Mouse (Mus musculus) neural tube, embryonic 14.5 days (tissue): ENCODE measurements around the gene Mis18a. TPM values are rescaled to one million over a fixed set of nuclear protein-coding genes. Genes with fewer than 3 reads are reported as not detected.

Experiments used
- ATAC-seq: fragments of 200-750 bp; cut with Nextera tagmentation; 2 replicates; pipeline ENCODE4 v1.8.0; 2017; ENCODE audit warnings: low read depth, mild to moderate bottlenecking, moderate TSS enrichment, moderate library complexity
- H3K27ac ChIP-seq: fragments of 300-500 bp; sonication (generic); 2 replicates; pipeline ENCODE4 v1.5.1; 2014; ENCODE audit warnings: low read depth, mild to moderate bottlenecking, control low read depth, low read length, moderate library complexity, mixed read lengths
- H3K27me3 ChIP-seq: fragments of 300-500 bp; sonication (generic); 2 replicates; pipeline ENCODE4 v1.6.1; 2014; ENCODE audit warnings: low read length; ENCODE audit not compliant: control insufficient read depth, insufficient read depth
- H3K36me3 ChIP-seq: fragments of 300-500 bp; sonication (generic); 2 replicates; pipeline ENCODE4 v1.6.1; 2014; ENCODE audit warnings: low read length, mixed read lengths; ENCODE audit not compliant: control insufficient read depth, insufficient read depth
- H3K4me1 ChIP-seq: fragments of 300-500 bp; sonication (generic); 2 replicates; pipeline ENCODE4 v1.6.1; 2014; ENCODE audit warnings: low read length; ENCODE audit not compliant: control insufficient read depth, insufficient read depth
- H3K4me2 ChIP-seq: fragments of 300-500 bp; sonication (generic); 2 replicates; pipeline ENCODE4 v1.6.1; 2014; ENCODE audit warnings: mild to moderate bottlenecking, low read depth, low read length, control low read depth
- H3K4me3 ChIP-seq: fragments of 300-500 bp; sonication (generic); 2 replicates; pipeline ENCODE4 v1.5.1; 2014; ENCODE audit warnings: low read depth, low read length, control low read depth, mixed read lengths
- H3K9ac ChIP-seq: fragments of 300-500 bp; sonication (generic); replicated peaks from 2 replicates; pipeline ENCODE4 v1.6.1; 2014; ENCODE audit warnings: low read depth, mild to moderate bottlenecking, control low read depth, low read length, mixed read lengths
- H3K9me3 ChIP-seq: fragments of 300-500 bp; sonication (generic); 2 replicates; pipeline ENCODE4 v1.6.1; 2016; ENCODE audit warnings: low read length; ENCODE audit not compliant: control insufficient read depth
- WGBS: fragments of 180-500 bp; shearing (Covaris S2); extraction: QIAGEN DNeasy Blood & Tissue Kit; methylation state at CpG from one replicate; pipeline ENCODE4 v1.1.7; 2014; 5-methylcytosine and 5-hydroxymethylcytosine counted together
- polyA plus RNA-seq: library from polyadenylated mRNA; unstranded; fragments of >200 nt; fragmentation: Nextera tagmentation; extraction: Ambion mirVana; gene quantifications from 2 replicates; pipeline ENCODE4 v1.2.1, GENCODE M21; 2014

Gene Mis18a
- polyA plus RNA-seq, 1 experiment from 2014 or later: 19.9 TPM

- Histone ChIP-seq H3K9me3 (no peaks in the 10 kb centered on the region), H3K9ac (no peak overlapping the region)
- 66% methylated on average over 9 of the region's 9 CpGs for WGBS
Observed at GRCm38 (mm10) chr16:90694719-90695118, 32.5 kb downstream of the Mis18a start.

GRCm38 (mm10) chr16:90693625-90694024 lies 33.6 kb downstream of the Mis18a start:
- Histone ChIP-seq H3K4me2 (no peak overlapping the region), H3K4me1 (no peaks in the 10 kb centered on the region), H3K9me3 (no peaks in the 10 kb centered on the region), H3K4me3 (no peak overlapping the region), H3K27ac (no peak overlapping the region), H3K36me3 (no peaks in the 10 kb centered on the region), H3K9ac (no peak overlapping the region), H3K27me3 (no peaks in the 10 kb centered on the region)
- ATAC-seq: no peak
- WGBS: 92% methylated on average over 5 of the region's 5 CpGs

More at GRCm38 (mm10) chr16:90694719-90695118, 32.5 kb downstream of the Mis18a start:
- Histone ChIP-seq H3K4me1 (no peaks in the 10 kb centered on the region), H3K4me2 (no peak overlapping the region), H3K27ac (no peak overlapping the region), H3K4me3 (no peak overlapping the region), H3K36me3 (no peaks in the 10 kb centered on the region), H3K27me3 (no peaks in the 10 kb centered on the region)
- ATAC-seq: no peak

GRCm38 (mm10) chr16:90692704-90693385 lies 34.4 kb downstream of the Mis18a start:
- Histone ChIP-seq H3K4me3 (no peak overlapping the region), H3K9me3 (no peaks in the 10 kb centered on the region), H3K9ac (no peak overlapping the region), H3K27ac (no peak overlapping the region), H3K36me3 (no peaks in the 10 kb centered on the region), H3K27me3 (no peaks in the 10 kb centered on the region), H3K4me1 (no peaks in the 10 kb centered on the region), H3K4me2 (no peak overlapping the region)
- WGBS: 61% methylated on average over 15 of the region's 15 CpGs
- peak; percentile 41; the same call in 1 of the 2 replicates for ATAC-seq

- 61% methylated on average over 12 of the region's 12 CpGs for WGBS
- no peak overlapping the region for H3K9ac ChIP-seq
- H3K9me3 ChIP-seq: no peaks in the 10 kb centered on the region
- H3K4me1 ChIP-seq: no peaks in the 10 kb centered on the region; the same call in 1 of the 2 replicates
- H3K4me3 ChIP-seq: no peak overlapping the region
- no peak for ATAC-seq
- no peak overlapping the region for H3K27ac ChIP-seq
- no peaks in the 10 kb centered on the region for H3K27me3 ChIP-seq
- no peak overlapping the region for H3K4me2 ChIP-seq
- no peaks in the 10 kb centered on the region for H3K36me3 ChIP-seq
Observed at GRCm38 (mm10) chr16:90687687-90688263, 39.4 kb downstream of the Mis18a start.

- H3K27ac ChIP-seq: no peak overlapping the region
- H3K4me1 ChIP-seq: no peaks in the 10 kb centered on the region; the same call in 1 of the 2 replicates
- no peaks in the 10 kb centered on the region for H3K9me3 ChIP-seq
- WGBS: 55% methylated on average over 5 of the region's 5 CpGs
- no peak for ATAC-seq
- no peak overlapping the region for H3K4me3 ChIP-seq
- no peak overlapping the region for H3K4me2 ChIP-seq
- H3K36me3 ChIP-seq: no peaks in the 10 kb centered on the region
- H3K27me3 ChIP-seq: no peaks in the 10 kb centered on the region
- H3K9ac ChIP-seq: no peak overlapping the region
Observed at GRCm38 (mm10) chr16:90687011-90687410, 40.2 kb downstream of the Mis18a start.

- H3K36me3 ChIP-seq: no peaks in the 10 kb centered on the region
- 47% methylated on average over 5 of the region's 5 CpGs for WGBS
- H3K9ac ChIP-seq: no peak overlapping the region
- H3K4me2 ChIP-seq: no peak overlapping the region
- H3K9me3 ChIP-seq: no peaks in the 10 kb centered on the region
- no peaks in the 10 kb centered on the region; the same call in 1 of the 2 replicates for H3K4me1 ChIP-seq
- no peak; the same call in 1 of the 2 replicates for ATAC-seq
- no peaks in the 10 kb centered on the region for H3K27me3 ChIP-seq
- no peak overlapping the region for H3K4me3 ChIP-seq
- H3K27ac ChIP-seq: no peak overlapping the region
Observed at GRCm38 (mm10) chr16:90684092-90684491, 43.1 kb downstream of the Mis18a start.

GRCm38 (mm10) chr16:90679984-90680383 lies 47.2 kb downstream of the Mis18a start:
- no peak overlapping the region for H3K4me3 ChIP-seq
- H3K9me3 ChIP-seq: no peaks in the 10 kb centered on the region
- WGBS: 90% methylated on average over 16 of the region's 16 CpGs
- H3K4me1 ChIP-seq: no peaks in the 10 kb centered on the region
- no peak overlapping the region for H3K4me2 ChIP-seq
- H3K9ac ChIP-seq: no peak overlapping the region
- ATAC-seq: no peak
- no peaks in the 10 kb centered on the region for H3K27me3 ChIP-seq
- no peaks in the 10 kb centered on the region for H3K36me3 ChIP-seq
- H3K27ac ChIP-seq: no peak overlapping the region

GRCm38 (mm10) chr16:90678820-90679219 lies 48.4 kb downstream of the Mis18a start:
- no peak overlapping the region for H3K4me2 ChIP-seq
- no peak overlapping the region for H3K9ac ChIP-seq
- no peak for ATAC-seq
- no peaks in the 10 kb centered on the region for H3K4me1 ChIP-seq
- no peaks in the 10 kb centered on the region for H3K9me3 ChIP-seq
- 91% methylated on average over 3 of the region's 3 CpGs for WGBS
- H3K27me3 ChIP-seq: no peaks in the 10 kb centered on the region
- no peak overlapping the region for H3K27ac ChIP-seq
- no peaks in the 10 kb centered on the region for H3K36me3 ChIP-seq
- no peak overlapping the region for H3K4me3 ChIP-seq

GRCm38 (mm10) chr16:90676920-90677574 lies 50.2 kb downstream of the Mis18a start:
- H3K27me3 ChIP-seq: no peaks in the 10 kb centered on the region
- H3K9me3 ChIP-seq: no peaks in the 10 kb centered on the region
- WGBS: 79% methylated on average over 20 of the region's 20 CpGs
- H3K9ac ChIP-seq: no peak overlapping the region
- no peaks in the 10 kb centered on the region for H3K4me1 ChIP-seq
- H3K36me3 ChIP-seq: no peaks in the 10 kb centered on the region
- ATAC-seq: no peak
- no peak overlapping the region for H3K4me2 ChIP-seq
- no peak overlapping the region for H3K27ac ChIP-seq
- H3K4me3 ChIP-seq: no peak overlapping the region
